Mouse (Mus musculus) kidney, adult 9 months (tissue): Measurements from ENCODE around the gene Gm28308.

Source experiments
- DNase-seq: peaks from one replicate; pipeline ENCODE4 v3.0.0; 2022

Gene Gm28308

DNA sequence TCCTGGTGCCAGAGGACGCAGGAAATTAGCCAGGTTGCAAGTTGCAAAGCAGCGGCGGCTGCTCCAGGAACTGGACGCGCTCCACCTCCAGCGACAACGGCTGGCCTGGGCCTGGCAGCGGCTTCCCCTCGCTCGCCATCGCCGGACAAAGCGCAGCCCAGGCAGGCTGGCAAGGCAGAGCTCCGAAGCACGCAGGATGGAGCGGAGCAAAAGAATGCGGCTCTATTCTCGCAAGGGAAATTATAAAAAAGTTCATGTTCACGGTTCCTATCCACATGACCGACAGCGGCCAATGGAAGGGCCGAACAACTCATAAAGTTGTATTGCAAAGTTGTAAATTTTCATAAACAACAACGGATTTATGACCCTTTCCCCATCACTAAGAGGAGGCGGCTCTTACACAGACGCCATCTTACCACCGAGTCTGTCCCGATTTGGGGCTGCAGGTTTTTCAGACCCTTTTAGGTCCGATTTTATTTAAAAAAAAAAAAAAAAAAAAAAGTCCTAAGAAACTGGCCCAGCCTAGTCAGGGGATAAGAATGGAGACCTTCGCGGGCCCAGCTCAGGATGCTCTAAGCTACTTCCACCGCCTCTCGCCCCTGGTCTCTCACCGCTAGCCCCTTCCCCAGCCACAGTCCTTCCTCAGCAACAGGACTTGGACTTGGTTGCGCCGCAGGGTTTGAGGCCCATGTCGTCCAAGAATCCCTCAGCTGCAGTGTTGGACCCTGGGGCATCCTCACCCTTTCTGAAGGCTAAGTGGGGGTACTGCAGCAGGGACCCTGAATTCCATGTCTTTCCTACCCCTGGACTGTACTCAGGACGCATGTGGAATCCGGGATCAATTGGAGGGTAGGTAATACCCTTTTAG, at the start of gene Gm28308, which contains the start of gene Hoxa3:
TSS of gene Gm28308 (minus strand) at position 221 of the 868 bp plus-strand sequence.
TSS of gene Hoxa3 (minus strand) at position 218 of the 868 bp plus-strand sequence.
- peak; percentile 92 for DNase-seq

DNA sequence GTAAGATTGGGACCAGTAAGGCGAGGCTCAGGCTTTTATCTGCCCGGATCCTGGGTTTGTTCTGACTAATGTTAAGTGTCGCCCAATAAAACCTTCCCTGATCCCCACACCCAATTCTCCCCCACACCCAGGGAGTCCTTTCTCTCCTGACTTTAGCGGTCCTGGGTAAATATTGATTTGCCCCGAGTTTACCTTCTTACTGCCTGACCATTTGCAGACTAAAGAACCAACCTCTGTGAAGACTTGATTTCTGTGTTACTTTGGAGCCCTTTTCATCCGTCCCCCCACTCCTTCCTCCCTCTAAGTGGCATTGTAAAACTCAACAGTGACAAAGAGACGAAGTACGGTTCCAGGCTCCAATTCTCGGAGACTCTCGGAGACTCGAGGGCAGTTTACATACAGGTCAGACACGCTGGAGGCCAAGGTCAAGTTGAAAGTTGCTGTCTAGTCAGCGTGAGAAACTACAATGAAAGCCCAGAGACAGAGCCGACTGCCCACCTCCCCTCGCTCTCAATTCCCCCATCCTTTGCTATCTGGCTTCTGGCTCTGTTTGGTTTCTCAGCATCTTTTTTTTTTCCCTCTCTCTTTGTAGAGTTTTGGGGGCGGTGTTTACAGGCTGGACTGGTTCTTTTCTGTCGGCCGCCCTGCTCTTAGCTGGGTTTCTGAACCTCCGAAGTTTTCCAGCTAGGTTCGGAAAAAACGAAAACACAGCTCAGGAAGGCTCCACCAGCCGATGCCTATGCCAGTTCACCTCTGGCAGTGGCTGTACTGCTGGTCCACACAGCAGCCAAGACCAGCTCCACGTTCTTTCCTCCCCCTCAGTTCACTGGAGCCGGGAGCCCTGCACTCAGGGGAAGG, 49.6 kb upstream of the Gm28308 start:
- DNase-seq = no peak

DNA sequence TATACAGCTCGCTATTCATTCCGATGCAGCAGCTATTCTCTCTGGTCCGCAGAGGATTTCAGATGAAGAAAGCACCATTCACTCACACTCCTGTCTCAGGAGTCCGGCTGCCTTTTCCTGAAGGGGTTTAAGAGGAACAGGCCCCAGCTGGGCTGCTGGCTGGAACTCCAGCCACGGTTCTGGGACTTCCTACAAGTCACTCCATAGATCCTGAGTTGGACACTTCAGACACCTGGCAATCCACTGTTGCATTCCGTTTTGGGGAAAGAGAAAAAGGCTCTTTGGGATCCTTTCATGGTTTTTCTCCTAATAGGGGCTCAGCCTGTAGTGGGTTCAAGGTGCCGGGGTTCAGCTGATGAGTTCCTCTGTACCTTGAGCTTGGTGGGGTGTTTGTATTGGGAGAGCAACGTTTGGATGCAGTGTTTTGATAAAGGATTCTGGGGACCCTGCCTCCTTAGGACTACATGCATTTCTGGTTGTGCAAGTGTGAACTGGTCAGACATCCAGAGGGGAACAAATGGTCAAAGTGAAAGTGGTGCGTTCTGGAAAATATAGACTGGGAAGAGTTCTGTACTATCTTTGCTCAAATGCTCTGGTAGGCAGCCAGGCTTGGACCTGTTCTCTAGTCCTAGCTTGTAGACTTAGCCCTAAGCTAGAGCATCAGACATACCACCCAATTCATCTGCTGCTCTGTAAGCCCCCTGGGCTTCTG, 48.8 kb upstream of the Gm28308 start:
- DNase-seq = no peak

DNA sequence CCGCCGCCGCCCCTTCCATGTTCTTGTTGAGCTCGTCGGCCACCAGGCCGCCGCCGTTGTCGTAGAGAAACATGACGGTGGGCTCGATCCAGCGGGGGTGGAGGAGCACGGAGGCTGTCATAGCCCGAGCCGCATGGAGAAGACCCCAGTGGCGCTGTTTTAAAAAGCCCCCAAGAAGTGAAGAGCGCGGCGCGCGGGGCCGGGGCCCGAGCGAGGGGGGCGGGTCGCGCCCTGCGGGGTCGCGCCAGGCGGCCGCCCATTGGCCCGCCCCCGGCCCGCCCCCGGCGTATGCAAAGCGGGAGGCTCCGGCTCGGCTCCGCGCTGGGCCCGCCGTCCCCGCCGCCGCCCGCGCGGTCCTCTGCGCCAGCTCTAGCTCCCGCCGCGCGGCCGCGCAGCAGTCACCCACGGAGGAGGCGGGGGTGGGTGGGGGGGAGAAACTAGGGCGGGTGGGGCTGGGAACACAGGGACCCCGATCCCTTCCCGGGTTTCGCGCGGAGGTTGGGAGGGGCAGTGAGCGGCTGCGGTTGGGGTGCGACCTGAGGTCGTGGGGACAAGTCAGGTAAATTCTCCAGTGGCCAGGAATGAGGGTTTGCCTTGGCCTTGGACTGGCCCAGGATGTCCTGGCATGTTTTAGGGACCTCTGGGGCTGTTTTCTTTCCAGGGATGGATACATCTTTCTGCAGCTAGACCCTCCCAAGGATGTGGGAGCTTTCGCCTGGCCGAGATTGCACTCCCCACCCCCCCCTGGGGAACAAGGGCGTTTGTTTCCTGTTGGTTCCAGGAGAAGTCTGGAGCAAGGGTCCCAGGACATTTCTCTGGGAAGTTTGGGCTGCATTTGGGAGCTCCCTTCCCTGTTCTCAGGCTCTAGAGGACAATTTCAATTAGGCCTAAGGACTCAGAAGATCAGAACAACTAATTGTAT, 47.8 kb upstream of the Gm28308 start, which contains the start of gene Hoxa13:
TSS of gene Hoxa13 (minus strand) at position 227 of the 922 bp plus-strand sequence.
- DNase-seq = no peak

DNA sequence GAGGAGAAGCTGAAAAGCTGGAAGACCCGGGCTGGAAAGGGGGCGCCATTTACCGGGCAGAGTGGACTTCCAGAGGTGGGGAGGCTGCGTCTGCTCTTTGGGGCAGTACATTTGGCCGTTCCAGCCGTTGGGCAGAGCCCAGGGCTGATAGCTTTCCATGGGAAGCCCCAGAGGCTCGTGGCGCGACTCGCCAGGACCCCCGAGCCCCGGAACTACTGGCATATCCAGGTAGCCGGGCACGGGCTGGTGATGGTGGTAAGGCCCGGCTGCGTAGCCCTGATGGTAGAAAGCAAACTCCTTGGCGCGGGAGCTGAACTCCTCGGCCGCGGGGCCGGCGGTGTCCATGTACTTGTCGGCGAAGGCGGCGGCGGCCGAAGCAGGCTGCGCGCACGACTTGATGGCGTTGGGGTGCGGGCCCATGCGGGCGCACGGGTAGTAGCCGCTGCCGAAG, 46.7 kb upstream of the Gm28308 start:
- no peak for DNase-seq

DNA sequence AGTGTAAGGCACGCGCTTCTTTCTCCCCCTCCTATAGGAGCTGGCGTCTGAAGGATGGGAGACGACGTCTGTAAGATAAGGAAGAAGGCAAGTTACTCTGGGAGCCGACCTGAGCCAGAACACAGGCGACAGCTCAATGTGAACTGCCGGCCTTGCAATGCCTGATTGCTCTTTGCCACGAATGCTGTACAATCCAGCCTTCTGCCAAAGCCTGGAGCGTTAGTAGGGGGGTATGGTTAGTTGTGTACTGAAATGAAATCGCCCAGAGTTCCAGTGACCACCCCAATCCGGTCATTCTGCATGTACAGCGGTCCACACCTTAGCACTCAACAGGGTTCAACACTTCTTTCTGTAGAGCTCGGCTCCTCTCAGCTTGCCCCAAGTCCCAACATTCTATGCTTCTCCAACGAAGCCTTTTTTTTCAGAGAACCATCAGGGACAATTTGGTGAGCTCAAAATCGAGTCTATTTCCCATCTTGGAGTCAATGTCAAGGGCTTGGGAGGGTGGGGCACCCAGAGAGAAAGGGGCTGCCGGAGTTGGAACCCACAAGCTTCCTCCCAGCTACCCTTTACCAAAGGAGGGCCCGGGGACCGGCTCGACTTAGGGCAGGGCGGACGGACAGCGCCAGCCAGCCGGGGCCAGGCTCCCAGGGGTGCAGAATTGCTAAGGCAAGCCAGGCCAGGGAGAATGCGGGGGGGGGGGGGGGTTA, 46.1 kb upstream of the Gm28308 start:
- no peak for DNase-seq

DNA sequence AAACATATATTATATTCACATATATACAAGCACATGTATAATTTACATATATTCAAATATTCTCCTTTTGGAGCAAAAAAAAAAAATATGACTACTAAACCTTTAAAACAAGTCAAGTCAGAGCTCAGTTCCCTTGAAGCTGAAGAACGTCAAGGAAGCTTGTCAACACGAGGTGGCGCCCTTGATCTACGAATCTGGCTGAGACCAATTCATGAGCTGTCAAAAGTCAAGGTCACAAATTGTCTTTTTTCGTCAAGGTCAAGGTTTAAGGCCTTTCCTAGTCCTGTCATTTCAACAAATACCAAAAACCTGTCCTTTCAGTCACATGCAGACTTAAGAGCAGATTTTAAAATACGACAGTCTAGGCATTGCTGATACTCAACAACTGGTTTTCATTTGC, 43.8 kb upstream of the Gm28308 start:
- peak; percentile 90 for DNase-seq

DNA sequence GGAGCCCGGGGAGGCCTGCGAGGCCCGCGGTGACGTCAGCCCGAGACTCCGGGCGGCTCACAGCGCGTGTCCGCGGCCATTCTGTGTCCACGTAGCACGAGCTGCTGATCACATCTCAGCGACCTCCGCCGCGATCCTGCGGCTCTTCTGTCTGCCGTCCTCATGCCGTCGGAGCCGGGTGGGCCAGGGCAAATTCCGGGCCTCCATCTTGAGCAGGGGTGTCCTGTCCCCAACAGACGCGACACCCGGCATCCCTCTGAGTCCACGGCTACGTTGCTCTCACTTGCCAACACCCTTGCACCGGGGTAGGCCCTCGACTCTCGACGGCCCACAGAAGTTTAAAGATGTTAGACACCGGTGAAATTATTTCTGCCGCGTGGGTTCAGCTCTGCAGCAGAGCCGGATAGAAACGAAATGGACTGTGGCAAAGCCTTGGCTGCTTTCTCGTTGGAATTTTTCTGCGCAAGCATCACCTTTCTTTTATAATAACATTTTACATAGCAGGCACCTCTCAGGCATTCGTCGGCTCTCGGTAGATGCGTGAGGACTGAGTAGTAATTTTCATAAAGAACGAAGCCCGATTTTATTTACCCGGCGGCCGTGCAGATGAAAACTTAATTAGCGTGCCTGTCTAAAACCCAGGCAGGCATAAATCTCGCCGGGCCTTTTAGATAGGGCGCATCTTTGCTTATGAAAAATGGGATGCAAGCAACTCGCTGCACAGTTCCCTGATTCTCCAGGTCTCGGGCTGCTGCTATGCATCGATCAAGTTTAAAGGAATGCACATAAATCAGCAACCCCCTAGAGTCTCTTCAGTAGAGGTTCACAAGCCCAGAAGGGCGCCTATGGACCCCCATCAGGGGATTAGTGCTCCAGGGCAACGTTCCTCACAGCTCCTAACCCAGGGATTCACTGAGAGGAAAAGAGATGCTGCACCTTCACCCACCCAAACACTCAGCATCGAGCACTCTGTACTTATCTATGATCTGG, 40.7 kb upstream of the Gm28308 start:
- DNase-seq = no peak

DNA sequence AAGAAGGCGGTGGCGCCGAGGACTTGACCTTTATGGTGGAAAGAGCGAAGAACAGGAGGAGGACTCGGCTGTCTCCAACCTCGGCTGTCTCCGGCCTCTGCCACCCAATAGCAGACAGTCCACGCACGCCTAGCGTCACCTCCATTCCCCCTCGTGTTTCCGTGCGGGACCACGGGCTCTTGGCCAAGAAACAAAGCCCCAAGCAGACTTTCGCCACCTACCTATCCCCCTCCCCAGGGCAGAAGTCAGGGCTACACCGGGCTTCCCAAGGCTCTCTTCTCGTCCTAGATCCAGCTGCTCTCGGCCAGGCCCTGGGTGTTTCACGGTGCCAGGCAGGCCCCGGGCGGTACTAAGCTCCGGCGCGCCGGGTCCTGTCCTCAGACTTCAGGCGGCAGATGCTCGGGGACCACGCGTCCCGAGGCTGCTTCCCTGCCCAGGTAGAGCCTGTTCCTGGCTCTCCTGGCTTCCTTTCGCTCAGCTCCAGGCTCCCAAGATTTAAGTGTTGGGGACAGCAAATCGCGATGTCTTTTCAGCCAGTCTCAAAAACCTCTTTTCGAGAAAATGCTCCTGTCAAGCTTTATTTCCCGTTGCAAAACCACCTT, 39.7 kb upstream of the Gm28308 start:
- no peak for DNase-seq

DNA sequence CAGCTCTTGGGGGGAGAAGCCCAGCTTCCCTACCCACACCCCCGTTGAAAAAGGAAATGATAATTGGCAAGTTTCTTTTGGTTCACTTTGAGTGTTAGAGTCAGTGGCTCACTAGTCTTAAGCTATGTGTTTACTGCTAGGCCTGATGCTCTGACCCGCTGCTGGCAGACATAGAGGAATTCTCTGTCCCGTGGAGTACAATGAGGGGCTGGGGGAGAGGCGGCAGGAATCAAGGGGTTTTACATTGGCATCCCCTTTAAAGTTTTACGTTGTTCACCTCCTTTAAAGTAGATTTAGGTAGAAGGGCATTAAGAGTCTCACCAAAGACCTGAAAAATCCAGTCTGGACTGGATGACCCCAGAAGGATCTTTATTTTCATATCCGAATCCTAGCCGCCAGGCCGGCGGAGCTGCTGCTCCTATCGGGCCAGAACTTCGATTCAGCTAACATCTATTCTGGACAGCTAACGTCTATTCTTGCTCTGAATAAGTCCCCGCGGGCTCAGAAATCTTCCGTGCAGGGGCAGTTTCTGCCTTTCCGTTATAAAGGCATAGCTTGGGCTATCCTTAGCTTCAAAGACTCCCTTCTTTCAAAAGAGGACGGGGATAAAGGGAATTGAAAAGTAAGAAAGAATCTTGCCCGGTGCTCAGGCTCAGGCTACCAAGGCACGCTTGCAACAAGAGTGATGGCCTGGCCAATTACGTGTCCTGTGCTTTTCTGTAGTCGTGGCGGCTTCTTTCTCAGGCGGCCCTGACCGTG, 39.1 kb upstream of the Gm28308 start:
- DNase-seq = no peak

DNA sequence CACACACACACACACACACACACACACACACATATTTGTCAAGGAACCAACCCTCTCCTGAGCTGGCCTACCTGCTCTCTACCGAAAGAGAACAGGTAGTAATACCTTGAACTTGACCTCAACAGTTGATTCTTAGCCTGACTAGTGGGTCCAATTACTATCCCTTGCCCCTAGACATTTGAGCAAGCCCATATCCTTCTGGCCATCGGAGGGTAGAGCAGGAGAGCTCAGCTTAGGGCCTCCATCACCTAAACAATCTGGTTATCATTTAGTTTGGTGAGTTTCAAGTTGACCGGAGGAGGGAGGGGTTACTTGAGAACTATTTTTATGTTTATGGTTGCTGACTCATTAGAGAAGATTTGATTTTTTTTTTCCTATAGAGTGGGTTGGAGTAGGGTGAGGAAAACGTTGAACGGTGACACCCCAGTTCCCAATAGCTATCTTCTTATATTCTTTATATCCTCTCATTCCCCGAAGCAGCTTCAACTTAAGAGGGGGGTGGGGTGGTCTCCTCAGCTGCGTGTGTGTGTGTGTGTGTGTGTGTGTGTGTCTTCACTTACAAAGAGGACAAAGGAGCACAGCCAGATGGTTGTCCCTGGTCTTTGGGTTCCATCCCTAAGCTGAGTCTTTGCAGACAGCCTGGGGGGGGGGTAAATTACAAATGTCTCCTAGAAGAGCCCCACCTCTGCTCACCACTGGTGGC, 38.2 kb upstream of the Gm28308 start:
- no peak for DNase-seq

DNA sequence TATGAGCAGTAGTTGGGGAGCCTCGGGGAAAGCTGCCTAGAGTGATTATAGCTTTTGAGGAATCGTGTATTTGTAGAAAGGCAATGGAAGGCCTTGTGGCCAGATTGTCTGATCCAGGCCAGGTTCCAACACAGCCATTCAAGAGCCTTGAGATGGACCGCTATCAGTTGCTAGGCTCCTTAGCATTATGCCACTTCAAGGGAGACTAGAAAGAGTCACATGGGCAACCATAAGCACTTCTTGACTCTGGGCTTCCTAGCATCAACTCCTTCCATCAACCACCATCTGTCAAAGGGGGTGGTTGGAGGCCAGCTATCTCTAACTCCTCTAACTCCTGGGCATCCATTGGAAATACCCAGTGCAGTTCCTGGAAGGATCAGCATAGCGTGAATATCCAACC, 36.7 kb upstream of the Gm28308 start:
- DNase-seq = no peak

DNA sequence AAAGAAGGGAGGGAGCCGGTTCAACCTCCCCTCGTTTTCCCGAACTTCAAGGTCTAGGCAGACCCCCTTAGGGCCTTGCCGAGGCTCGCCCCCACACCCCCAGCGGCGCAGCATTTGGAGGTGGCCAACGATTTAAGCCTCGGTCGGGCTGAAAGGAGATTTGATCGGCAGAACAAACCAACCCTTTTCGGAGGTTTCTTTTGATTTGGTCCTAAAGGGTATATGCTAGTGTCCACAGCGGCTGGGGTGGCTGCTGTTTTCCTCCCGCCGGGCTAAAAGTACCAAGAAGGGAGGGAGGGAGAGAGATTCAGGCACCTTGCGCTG, 36.2 kb upstream of the Gm28308 start:
- DNase-seq = no peak

DNA sequence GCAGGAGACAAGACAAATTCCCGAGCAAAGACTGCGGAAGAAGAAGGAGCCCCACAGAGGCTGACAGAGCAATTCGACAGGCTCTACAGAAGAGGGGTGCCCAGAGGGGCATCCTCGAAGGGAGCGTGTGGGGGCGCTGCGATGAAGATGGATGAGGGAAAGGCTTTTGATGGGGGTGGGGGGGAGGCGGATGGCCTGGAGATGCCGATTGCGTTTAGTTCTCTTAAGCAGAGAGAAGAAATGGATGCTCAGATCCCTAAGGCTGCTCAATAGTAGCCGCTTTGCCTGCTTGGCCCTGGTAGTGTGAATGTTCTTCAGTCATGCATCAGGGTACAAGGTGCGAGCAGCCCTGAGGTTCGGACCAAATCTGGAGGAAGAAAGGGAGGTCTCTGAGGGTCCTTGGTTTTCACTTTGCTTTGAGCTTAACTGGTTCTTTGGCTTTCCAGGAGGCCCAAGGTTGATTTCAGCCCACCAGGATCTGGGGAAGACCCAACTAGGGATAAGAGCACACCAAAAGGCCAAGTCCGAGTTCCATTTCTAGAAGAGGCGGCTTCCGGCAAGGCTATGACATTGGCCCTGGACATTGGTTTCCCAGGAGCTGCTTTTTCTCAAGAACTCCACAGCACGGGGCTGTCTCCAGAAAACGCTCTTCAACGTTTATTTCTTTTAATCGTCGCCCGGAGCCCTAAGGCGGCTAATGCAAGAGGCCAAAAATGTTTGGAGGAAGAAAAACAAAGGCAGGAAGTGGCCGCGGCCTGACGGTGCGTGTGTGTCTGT, 35.7 kb upstream of the Gm28308 start:
- no peak for DNase-seq

DNA sequence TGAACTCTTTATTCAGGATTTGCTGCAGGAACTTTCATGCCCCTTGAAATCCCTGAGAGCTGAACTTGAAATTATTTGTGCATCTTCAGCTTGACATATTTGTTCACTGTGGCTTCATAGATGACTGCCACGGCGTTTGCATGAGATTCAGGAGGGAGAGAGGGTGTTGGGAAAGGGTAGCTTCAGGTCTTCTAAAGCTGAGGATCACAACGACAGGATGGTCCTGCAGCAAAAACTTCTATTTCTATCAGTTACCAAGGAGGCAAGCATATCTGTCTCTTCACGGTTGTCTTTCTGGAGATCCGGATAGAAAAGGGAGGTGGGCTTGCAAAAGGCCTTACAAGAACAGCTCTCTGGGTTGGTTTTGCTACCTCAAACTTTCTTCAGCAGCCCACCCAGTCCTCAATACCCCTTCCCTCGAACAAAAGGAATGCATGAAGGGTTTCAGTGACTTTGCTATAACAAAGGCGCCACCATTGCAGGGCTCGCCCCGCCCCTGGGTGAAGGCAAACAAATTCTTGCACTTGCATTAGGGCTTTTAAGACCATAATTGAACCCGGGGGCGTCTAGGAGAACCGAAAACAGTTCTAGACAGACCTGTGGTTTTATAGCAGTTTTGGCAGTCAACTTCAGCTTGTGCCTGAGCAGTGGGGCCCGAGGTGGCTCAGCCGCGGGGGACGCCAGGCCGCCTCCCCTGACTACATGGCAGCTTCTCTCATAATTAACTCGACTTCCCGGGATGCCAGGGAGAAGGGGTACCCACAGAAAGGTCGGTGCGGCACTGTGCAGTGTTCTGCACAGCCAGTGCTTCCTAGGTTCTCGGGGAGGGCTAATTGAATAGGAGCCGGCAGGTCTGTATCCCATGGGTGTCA, 34.9 kb upstream of the Gm28308 start:
- no peak for DNase-seq

DNA sequence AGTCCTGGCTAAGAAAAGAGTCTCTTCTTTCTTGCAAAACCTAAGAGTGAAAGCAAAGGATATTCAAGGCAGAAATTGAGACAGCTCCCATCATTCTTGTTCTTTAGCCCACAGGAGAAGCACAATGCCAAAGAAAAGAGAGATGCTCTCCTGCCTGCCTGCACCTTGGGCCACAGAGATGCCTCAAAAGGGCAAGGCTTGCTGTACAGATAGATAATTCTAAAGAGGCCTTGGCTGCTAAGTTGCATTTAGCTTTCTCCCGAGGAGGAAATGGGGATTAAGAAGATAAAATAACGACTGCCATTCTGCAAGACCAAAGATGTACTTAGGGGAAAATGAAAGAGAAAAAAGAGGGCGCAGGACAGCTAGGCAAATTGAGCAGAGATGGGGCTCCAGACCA, 33.8 kb upstream of the Gm28308 start:
- no peak for DNase-seq
